Mouse (Mus musculus): ENCODE data around the gene Cpsf4l. TPM values are rescaled to one million over a fixed set of nuclear protein-coding genes. Genes with fewer than 3 reads are reported as not detected.
A peak's percentile ranks its signal among the peaks of the same experiment; 100 is the strongest.

Cpsf4l gene
- total and polyA plus RNA-seq, 2 experiments = 3.0 to 9.9 TPM

DNA sequence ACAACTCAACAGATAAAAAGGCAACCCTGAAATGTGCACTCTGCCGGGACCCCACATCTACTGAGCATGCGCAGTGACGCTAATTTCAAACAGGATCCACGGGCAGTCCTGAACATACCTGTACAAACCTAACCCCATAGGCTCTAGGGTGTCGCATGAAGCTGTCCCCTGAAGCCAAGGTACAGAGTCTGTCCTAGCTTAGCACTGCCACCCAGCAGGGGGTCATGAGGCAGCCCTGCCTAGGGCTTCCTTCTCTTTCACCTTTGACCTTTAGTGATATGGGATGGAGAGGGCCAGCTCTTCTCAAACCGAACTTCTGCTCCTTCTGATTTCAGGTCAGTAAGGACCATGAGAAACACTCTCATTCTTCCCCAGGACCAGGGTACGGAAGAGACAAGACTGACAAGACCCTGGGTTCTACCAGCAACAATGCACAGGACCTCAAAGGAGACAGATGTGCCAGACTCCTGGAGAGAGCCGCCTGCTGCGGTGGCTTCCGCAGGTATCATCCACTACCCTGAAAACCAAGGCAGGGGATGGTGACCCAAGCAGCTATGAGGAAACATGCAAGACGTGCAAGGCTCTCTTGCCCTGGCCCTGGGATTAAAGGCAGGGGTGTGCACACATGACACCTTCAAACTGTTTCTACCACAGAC, 38.0 kb upstream of the Cpsf4l start:
- Histone ChIP-seq H3K27ac (replicated peaks; ENCODE audit: insufficient read depth, low read depth, low read length) (peak overlapping the region; percentile 91), H3K27me3 (ENCODE audit: control insufficient read depth, insufficient read depth, low read length) (no peaks in the 10 kb centered on the region), H3K79me2 (ENCODE audit: control insufficient read depth, insufficient read depth, low read length) (peaks cover 45% of the 10 kb centered on the region), H3K4me3 (ENCODE audit: insufficient read depth, low read depth, low read length) (peak overlapping the region; percentile 81; the same call in 1 of the 2 replicates), H3K9ac (ENCODE audit: low read depth, low read length) (peak overlapping the region; percentile 54), H3K4me1 (ENCODE audit: control insufficient read depth, insufficient read depth, low read length) (peaks cover 22% of the 10 kb centered on the region), H3K36me3 (ENCODE audit: control insufficient read depth, insufficient read depth, low read length) (peaks cover 7% of the 10 kb centered on the region)
- DNase-seq (ENCODE audit: extremely low read depth, low read depth, low spot score) = no peak
- TF ChIP-seq POLR2A (IDR thresholded peaks at IDR 0.05; ENCODE audit: extremely low read depth, insufficient read depth, low read length) (no peak), CTCF (IDR thresholded peaks at IDR 0.05; ENCODE audit: low read depth, low read length) (no peak)
- WGBS = 61% methylated on average over 11 of the region's 11 CpGs

DNA sequence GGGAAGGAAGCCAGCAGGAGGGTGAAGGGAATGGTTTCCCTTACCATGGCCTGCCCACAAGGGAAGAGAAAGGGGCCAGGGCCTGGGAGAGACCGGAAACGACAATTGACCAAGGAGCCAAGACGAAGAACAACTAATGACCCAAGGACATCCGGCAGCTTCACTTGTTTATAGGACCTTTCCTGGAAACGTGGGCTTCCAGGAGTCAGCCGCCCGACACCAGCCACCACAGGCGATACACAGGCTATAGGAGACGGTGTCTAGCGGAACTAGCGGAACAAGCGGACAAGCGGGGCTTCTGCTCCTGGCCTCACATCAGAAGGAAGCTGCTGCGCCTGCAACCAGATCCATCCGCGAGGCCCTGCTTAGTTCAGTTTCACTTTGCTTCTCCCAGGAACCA, 37.2 kb upstream of the Cpsf4l start:
- Histone ChIP-seq H3K4me3 (ENCODE audit: insufficient read depth, low read depth, low read length) (peak overlapping the region; percentile 16; the same call in 1 of the 2 replicates), H3K27ac (replicated peaks; ENCODE audit: insufficient read depth, low read depth, low read length) (peak overlapping the region; percentile 91), H3K79me2 (ENCODE audit: control insufficient read depth, insufficient read depth, low read length) (peaks cover 51% of the 10 kb centered on the region), H3K27me3 (ENCODE audit: control insufficient read depth, insufficient read depth, low read length) (no peaks in the 10 kb centered on the region), H3K4me1 (ENCODE audit: control insufficient read depth, insufficient read depth, low read length) (peaks cover 25% of the 10 kb centered on the region), H3K9ac (ENCODE audit: low read depth, low read length) (peak overlapping the region; percentile 47; the same call in 1 of the 2 replicates), H3K36me3 (ENCODE audit: control insufficient read depth, insufficient read depth, low read length) (peaks cover 7% of the 10 kb centered on the region)
- DNase-seq (ENCODE audit: extremely low read depth, low read depth, low spot score) = peak; percentile 51
- WGBS = 61% methylated on average over 16 of the region's 16 CpGs
- TF ChIP-seq CTCF (IDR thresholded peaks at IDR 0.05; ENCODE audit: low read depth, low read length) (no peak), POLR2A (IDR thresholded peaks at IDR 0.05; ENCODE audit: extremely low read depth, insufficient read depth, low read length) (no peak)

DNA sequence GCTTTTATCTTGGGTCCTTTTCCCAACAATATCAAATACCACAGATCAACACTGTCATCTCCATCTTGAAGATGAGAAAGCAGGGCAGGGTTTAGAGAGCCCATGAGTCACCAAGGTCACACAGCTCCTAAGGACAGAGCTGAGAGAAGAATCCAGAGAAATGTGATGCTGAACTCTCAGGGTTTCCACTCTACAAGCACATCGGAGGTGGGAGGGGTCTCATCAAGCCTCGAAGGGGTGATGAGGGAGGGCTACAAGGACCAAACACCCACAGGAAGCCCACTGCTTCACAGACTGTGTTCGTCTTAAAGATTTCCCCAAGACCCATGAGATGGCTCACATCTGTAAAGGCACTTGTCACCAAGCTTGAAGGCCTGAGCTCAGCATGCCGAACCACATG, 36.1 kb upstream of the Cpsf4l start:
- H3K36me3 ChIP-seq (ENCODE audit: control insufficient read depth, insufficient read depth, low read length) = peaks cover 7% of the 10 kb centered on the region
- 80% methylated on average over 4 of the region's 4 CpGs for WGBS
- H3K4me1 ChIP-seq (ENCODE audit: control insufficient read depth, insufficient read depth, low read length) = peaks cover 25% of the 10 kb centered on the region
- H3K4me3 ChIP-seq (ENCODE audit: insufficient read depth, low read depth, low read length) = no peak overlapping the region
- H3K27ac ChIP-seq (replicated peaks; ENCODE audit: insufficient read depth, low read depth, low read length) = no peak overlapping the region
- H3K9ac ChIP-seq (ENCODE audit: low read depth, low read length) = no peak overlapping the region
- TF ChIP-seq CTCF (IDR thresholded peaks at IDR 0.05; ENCODE audit: low read depth, low read length) = no peak
- no peak for TF ChIP-seq POLR2A (IDR thresholded peaks at IDR 0.05; ENCODE audit: extremely low read depth, insufficient read depth, low read length)
- no peaks in the 10 kb centered on the region for H3K27me3 ChIP-seq (ENCODE audit: control insufficient read depth, insufficient read depth, low read length)
- DNase-seq (ENCODE audit: extremely low read depth, low read depth, low spot score) = no peak
- peaks cover 59% of the 10 kb centered on the region for H3K79me2 ChIP-seq (ENCODE audit: control insufficient read depth, insufficient read depth, low read length)

DNA sequence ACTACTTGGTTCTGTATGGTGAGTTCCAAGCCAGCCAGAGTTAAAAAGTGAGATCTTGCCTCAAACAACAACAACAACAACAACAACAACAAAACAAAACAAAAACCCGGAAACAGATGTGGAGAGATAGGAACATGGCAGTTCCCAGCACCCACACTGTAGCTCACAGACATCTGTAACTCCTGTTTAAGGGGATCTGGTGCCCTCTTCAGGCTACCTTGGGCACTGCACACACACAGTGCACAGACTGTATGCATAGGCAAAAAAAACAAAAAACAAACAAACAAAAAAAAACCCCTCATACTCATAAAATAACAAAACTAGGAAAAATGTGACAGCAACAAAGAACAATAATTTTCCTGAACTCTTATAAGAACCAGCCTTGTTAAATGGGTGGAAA, 33.2 kb upstream of the Cpsf4l start:
- no peak for TF ChIP-seq POLR2A (IDR thresholded peaks at IDR 0.05; ENCODE audit: extremely low read depth, insufficient read depth, low read length)
- TF ChIP-seq CTCF (IDR thresholded peaks at IDR 0.05; ENCODE audit: low read depth, low read length) = peak; percentile 40; the same call in 1 of the 2 replicates
- no peak for DNase-seq (ENCODE audit: extremely low read depth, low read depth, low spot score)
- H3K4me1 ChIP-seq (ENCODE audit: control insufficient read depth, insufficient read depth, low read length) = peaks cover 29% of the 10 kb centered on the region
- WGBS = 93% methylated on average over 1 of the region's 1 CpGs
- H3K36me3 ChIP-seq (ENCODE audit: control insufficient read depth, insufficient read depth, low read length) = peaks cover 7% of the 10 kb centered on the region
- peaks cover 71% of the 10 kb centered on the region for H3K79me2 ChIP-seq (ENCODE audit: control insufficient read depth, insufficient read depth, low read length)
- no peak overlapping the region for H3K9ac ChIP-seq (ENCODE audit: low read depth, low read length)
- no peak overlapping the region for H3K27ac ChIP-seq (replicated peaks; ENCODE audit: insufficient read depth, low read depth, low read length)
- no peak overlapping the region for H3K4me3 ChIP-seq (ENCODE audit: insufficient read depth, low read depth, low read length)
- H3K27me3 ChIP-seq (ENCODE audit: control insufficient read depth, insufficient read depth, low read length) = no peaks in the 10 kb centered on the region

DNA sequence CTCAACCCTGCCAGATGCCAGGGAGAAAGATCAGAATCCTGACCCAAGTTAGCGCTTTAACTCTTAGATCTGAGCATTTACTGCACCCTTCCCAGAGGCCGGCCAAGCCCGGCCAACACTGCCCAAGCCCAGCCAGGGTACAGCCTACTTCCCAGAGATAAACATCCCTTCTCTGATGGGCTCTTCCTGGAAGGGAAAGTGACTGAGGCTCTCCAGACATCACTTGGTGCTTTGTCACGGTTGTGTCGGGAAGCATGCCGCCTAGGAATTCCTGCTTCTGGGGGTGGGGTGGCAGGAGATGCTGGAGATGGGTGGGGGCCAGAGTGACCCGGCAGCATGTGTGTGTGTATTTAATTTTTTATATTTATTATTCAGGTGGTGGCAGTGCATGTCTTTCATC, 30.3 kb upstream of the Cpsf4l start:
- peaks cover 7% of the 10 kb centered on the region for H3K36me3 ChIP-seq (ENCODE audit: control insufficient read depth, insufficient read depth, low read length)
- no peaks in the 10 kb centered on the region for H3K27me3 ChIP-seq (ENCODE audit: control insufficient read depth, insufficient read depth, low read length)
- WGBS = 62% methylated on average over 7 of the region's 7 CpGs
- H3K4me1 ChIP-seq (ENCODE audit: control insufficient read depth, insufficient read depth, low read length) = peaks cover 26% of the 10 kb centered on the region
- DNase-seq (ENCODE audit: extremely low read depth, low read depth, low spot score) = no peak
- no peak overlapping the region for H3K9ac ChIP-seq (ENCODE audit: low read depth, low read length)
- H3K27ac ChIP-seq (replicated peaks; ENCODE audit: insufficient read depth, low read depth, low read length) = peak overlapping the region; percentile 42
- H3K79me2 ChIP-seq (ENCODE audit: control insufficient read depth, insufficient read depth, low read length) = peaks cover 60% of the 10 kb centered on the region
- TF ChIP-seq CTCF (IDR thresholded peaks at IDR 0.05; ENCODE audit: low read depth, low read length) = no peak
- TF ChIP-seq POLR2A (IDR thresholded peaks at IDR 0.05; ENCODE audit: extremely low read depth, insufficient read depth, low read length) = no peak
- no peak overlapping the region for H3K4me3 ChIP-seq (ENCODE audit: insufficient read depth, low read depth, low read length)

DNA sequence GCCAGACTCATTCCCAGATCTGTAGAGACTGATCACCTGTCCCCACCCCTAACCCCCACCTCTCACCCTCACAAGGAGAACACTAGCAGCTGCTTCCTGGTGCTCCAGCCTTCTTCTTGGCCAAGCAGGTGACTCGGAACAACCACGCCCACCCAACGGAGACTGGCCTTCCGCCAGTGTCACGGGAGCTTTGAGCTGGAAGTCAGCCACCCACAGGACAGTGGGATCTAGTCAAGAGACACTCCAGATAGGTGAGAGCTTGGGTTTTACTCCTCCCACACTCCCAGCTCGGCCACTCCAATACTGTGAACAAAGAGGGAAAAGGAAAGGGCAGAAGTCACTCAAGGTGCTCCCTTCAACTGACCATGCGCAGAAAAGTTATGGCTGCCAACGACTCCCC, 29.4 kb upstream of the Cpsf4l start:
- H3K79me2 ChIP-seq (ENCODE audit: control insufficient read depth, insufficient read depth, low read length) = peaks cover 61% of the 10 kb centered on the region
- 30% methylated on average over 8 of the region's 8 CpGs for WGBS
- peak; percentile 63 for DNase-seq (ENCODE audit: extremely low read depth, low read depth, low spot score)
- TF ChIP-seq POLR2A (IDR thresholded peaks at IDR 0.05; ENCODE audit: extremely low read depth, insufficient read depth, low read length) (no peak), CTCF (IDR thresholded peaks at IDR 0.05; ENCODE audit: low read depth, low read length) (no peak)
- H3K27ac ChIP-seq (replicated peaks; ENCODE audit: insufficient read depth, low read depth, low read length) = 0 out of 2 replicates have a peak overlapping the region, but pooled peaks have one; percentile 16
- H3K9ac ChIP-seq (ENCODE audit: low read depth, low read length) = no peak overlapping the region
- no peaks in the 10 kb centered on the region for H3K27me3 ChIP-seq (ENCODE audit: control insufficient read depth, insufficient read depth, low read length)
- H3K4me1 ChIP-seq (ENCODE audit: control insufficient read depth, insufficient read depth, low read length) = peaks cover 35% of the 10 kb centered on the region
- H3K36me3 ChIP-seq (ENCODE audit: control insufficient read depth, insufficient read depth, low read length) = peaks cover 6% of the 10 kb centered on the region
- no peak overlapping the region for H3K4me3 ChIP-seq (ENCODE audit: insufficient read depth, low read depth, low read length)
